Mouse (Mus musculus) urinary bladder, postnatal 4 days (tissue): ENCODE measurements around the gene Dolk.

Experiments used
- DNase-seq, 2 experiments: peaks; one replicate each; pipeline ENCODE4 v3.0.0; 2021 to 2022; ENCODE audit warnings: low spot score in 2 of 2

Dolk gene

DNA sequence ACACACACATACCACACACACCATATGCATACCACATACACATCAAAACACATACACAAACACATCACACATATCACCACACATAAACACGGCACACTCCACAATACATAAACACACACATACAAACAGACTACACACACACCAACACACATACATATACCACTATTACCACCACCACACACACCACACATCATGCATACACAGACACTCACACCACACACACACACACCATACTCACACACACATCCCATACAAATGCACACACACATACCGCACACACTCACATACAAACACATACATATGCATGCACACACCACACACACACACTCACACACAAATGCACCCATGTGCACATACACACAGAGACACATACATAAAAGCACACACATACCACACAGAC is 18.7 kb downstream of the Dolk start:
- no peak for DNase-seq

DNA sequence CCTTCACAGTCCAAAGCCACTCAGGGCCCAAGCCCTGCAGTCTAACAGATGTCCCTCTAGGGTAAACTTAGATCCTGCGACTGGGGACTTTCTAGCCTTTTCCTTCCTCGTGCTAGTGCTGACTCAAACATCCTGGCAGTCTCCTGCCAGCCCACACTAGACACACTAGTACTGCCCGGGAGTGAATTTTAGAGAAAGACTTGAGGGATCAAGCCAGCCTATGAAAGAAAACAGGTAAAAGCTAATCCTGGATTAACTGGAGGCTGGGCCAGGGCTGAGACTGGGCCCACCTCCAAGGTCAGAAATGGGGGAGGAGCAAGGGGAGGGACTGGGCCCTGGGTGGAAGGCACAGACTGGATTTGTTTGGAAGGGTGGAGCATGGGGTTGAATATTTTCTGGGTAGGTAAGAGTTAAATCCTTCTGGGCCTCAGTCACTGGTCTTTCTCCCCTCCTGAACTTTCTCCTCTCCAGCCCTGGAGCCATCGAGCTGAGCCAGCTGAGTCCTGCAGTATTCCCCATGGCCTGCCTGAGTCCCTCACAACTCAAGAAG is 19.7 kb downstream of the Dolk start:
- DNase-seq = peak; percentile 72 to 79

DNA sequence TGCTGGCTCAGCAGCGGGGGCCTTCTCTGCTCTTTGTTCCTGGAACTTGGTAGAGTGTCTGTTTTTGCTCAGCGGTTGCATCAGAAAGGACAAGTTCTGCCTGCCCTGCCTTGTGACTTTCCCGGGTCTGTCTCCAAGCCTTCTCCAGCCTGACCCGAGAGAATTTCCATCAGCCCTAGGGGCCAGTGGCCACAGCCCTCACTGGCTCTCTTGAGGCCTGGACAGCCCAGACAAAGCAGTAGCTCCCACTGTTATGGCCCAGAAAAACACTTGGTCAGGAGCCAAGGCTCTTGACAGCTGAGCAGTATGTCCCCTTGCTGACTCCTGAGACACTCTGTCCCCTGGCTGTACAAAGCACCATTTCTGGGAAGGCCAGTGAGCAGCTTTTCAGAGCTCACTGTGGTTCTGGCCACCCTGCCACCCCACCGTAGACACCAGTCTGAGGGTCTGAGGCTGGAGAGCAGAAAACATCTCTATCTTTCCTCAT is 20.3 kb downstream of the Dolk start, which contains the start of gene Phyhd1:
Gene Phyhd1, plus strand, starts transcription at position 437 of the 487 bp plus-strand sequence.
- DNase-seq = peak in 1 of 2 experiments; percentile 61

DNA sequence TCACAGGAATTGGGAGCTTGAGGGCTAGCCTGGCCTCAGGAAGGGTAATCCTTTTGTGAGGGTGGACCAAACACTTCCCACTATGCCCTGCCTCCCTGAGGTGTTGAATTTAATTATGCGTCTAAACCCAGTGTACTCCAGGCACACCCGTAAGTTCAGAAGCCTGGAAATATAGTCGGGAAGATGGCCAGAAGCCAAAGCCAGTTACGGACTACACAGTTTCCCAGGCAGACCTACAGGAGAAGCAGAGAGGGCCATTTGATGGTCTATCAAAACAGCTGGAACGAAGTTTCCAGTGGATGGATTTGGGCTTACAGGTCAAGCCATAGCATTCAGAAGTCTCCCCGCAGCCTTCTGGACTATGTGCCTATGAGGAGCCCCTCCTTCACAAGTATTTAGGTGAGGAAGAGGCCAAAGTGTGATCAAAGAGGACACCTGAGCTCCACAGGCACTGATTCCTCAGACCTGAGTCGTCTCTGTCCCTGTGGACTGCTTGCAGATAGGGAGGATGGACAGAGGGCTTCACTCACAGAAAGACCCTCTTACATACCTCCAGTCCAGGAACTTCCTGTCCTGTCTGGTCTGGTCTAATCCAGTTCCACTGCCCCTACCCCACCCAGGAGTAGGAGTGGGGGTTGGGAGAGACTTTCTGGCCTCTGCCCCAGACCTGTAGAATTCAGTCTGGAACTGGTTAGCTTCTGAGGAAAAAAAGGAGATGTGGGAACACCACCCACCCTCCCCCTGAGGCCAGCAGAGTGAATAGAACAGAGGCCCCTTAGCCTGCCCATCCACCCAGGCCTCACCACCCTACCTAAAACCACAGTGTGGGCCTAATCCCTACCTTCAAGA is 21.2 kb downstream of the Dolk start:
- no peak for DNase-seq

DNA sequence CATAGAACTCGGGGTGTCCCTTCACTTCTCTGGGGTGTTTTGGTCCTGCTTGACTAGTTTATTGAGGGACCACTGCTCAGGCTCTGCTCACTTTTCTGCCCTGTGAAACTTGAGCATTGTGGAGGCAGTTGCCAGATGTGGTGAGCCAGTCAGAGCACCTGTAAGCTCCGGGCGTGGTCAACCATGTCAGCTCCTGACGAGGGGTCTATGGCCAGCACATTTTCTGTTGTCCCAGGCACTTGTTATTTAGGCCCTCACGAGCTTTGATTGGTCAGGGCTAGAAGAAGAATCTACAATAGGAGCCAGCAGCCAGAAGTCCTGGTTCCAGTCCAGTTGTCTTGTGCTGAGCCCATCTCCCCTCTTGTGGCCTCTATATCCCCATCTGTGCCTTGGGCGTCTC is 22.3 kb downstream of the Dolk start:
- no peak for DNase-seq

DNA sequence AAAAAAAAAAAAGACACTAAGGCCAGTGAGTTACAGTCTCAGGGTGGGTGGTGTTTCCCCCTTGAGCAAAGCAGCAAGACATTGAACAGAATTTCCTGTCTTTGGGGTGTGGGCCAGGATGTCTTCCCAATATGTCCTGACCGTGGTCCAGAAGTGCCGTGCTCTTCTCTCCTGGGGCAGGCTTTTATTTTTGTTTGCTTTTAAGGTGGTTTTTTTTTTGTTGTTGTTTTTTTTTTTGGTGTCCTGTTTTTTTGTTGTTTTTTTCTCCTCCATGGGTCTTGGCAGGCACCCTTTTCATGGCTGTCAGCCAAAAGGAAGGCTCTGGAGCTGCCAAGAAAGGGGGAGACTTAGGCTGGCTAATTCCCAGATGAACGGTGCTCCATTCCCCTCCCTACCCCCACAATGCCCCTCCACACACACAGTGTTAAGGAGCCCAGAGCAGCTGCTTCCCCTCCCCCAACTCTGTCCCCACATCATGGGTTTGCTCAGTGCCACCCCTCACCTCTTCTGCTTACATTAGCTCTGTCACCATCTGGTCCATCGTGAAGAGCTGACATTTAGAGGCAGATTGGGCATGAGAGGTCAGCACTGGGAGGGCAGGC is 23.2 kb downstream of the Dolk start:
- DNase-seq = no peak

DNA sequence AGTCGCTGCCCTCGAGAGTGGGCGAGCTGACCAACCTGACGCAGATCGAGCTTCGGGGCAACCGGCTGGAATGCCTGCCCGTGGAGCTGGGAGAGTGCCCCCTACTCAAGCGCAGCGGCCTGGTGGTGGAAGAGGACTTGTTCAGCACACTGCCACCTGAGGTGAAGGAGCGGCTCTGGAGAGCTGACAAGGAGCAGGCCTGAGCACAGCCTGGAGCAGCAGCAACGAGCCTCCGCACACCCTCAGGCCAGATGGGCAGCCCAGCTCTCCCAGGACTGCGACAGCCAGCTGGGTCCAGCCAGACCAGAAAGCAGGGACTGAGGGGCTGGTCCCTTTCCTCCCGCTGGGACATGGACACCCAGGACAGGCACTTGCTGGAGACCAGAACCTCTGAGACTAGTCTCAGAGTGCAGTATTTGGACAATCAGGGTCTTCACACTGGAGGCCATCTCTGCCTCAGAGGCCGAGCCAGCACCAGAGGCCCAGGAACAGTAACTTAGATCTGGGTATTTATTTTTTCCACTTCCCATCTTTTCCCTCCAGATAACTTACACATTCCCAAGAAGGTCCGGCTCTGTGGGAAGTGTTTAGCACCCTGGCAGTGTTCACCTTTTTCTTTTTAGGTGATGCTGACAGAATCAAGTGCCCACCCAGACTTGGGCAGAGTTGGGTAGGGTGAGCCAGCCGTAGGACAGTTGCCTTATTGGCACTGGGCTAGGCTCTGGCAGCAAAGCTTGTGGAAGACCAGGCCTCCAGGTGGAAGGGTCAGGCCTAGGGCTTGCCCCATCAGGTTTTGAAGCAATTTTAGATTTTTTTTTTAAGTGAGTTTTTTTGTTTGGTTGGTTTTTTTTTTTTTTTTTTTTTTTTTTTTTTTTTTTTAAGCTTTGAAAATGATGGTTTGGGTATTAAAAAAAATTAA is 24.0 kb downstream of the Dolk start:
- no peak for DNase-seq

DNA sequence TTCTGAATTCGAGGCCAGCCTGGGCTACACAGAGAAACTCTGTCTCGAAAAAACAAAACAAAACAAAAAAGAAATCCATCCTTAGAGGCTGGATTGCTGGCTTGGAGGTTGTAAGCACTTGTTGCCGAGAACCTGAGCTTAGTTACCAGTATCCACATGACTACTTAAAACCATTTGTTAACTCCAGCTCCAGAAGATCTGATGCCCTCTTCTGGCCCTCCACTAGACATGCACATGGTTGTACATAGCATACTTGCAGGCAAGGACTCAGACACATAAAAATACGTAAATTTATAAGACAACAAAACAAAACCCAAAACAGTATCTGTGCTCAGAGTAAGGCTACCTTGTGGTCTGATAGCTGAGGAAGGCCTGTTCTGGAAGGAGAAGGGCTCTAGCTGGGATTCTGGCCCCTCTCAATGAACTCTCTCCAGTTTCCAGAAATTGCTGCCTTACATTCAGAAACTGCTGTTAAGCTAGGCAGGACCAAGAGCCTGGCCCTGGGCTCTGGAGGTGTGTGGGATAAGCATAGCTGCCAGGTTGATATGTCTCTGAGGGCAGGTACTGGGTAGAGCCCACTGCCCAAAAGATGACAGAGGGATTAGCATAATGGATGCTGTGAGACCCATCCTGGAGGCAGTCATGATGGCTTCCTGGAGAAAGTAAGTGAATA is 24.9 kb downstream of the Dolk start:
- DNase-seq = no peak

DNA sequence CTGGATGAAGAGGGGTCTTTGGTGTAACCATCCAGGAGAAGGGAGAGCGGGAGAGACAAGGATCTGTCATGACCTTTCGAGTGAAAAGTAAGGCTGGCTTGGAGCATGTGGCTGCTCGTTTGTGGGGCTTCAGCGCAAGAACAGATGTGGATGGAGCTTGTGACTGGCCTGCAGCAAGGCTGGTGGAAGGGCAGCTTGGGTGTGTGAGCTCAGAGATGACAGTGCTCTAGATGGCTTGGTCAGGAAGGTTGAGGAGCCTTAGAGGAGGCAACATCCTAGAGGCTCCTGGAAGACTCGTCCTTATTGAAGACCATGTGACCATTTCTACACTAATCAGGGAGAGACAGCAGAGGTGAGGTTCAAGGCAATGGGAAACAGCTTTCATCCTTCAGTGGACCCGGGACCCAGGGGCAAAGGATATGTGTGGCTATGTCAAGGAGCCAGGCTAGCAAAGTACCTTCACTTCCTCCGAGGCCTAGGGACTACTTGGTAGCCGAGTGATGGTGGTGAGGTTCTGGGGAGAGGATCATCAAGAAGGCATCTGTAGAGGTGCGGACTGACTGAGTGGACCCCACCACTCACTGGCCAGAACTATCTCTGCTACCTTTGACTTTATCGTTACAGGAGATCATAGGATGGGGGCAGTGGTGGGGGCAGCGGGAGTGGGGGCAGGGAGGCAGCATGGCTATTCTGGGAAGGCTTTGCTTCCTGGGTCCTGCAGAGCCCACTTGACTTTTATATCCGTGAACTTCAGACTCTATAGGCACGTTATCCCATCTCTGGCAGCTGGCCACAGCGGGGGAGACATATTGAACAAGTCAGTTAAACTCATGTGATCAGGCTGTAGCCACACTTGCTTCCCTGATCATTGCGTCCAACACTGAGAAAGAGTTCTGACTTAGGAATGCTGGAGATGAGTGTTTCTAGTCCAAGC is 26.7 kb downstream of the Dolk start:
- DNase-seq = no peak

DNA sequence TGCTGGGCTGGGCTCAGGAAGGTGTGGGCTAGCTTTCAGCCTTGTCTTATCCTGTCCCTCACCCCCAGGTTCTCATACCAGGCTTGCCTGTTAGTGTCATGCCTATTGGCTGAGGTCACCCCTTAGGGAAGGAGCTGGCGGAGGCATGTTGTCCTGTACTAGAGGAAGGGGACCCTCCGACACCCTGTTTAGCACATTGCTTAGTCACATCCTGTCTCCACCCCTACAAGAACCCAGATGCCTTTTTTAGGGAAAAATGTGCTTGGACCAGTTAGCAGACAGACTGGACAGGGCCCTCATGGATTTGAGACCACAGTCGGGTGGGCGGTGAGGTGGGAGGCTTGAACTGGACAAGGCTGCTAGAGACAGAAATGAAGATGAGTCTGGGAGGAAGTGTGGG is 27.5 kb downstream of the Dolk start:
- no peak for DNase-seq

DNA sequence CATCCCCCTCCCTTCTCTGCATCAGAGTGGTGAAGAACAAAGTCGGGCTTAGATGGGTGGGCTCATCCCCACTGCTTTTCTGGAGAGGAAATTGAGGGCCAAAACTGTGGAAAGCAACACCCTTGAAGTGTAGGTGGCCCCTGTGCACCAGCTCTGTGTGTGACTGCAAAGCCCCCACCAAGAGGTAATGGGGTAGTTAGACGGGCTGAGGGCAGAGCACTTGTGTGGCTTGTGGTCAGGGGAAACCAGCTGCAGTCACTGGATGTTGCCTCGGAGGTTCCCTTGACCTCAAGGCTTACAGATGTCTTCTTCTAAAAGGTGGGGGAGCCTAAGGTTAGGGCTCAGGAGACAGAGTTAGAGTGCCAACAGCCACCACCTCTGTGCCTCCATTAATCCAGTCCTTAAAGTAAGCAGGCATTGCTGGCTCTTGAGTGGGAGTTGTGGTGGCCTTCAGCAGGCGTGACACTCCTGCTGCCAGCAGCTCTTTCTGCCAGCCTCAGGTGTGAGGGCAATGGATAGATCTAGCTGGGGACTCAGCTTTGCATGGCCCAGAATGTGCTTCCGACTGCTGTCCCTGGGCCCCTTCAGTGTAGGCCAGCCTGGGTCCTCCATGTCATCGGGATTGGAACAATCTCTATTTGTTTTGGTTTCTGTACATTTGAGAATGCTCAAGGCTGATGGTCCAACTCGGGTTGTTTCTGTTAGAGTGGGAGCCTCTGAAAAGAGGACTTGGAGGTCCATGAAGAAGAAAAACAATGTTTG is 28.3 kb downstream of the Dolk start:
- no peak for DNase-seq

DNA sequence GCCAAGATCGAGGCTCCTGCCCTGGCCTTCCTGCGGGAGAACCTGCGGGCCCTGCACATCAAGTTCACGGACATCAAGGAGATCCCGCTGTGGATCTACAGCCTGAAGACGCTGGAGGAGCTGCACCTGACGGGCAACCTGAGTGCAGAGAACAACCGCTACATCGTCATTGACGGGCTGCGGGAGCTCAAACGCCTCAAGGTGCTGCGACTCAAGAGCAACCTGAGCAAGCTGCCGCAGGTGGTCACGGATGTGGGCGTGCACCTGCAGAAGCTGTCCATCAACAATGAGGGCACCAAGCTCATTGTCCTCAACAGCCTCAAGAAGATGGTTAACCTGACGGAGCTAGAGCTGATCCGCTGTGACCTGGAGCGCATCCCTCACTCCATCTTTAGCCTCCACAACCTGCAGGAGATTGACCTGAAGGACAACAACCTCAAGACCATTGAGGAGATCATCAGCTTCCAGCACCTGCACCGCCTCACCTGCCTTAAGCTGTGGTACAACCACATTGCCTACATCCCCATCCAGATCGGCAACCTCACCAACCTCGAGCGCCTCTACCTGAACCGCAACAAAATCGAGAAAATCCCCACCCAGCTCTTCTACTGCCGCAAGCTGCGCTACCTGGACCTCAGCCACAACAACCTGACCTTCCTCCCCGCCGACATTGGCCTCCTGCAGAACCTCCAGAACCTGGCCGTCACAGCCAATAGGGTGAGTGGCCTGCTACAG is 29.4 kb downstream of the Dolk start:
- no peak for DNase-seq

DNA sequence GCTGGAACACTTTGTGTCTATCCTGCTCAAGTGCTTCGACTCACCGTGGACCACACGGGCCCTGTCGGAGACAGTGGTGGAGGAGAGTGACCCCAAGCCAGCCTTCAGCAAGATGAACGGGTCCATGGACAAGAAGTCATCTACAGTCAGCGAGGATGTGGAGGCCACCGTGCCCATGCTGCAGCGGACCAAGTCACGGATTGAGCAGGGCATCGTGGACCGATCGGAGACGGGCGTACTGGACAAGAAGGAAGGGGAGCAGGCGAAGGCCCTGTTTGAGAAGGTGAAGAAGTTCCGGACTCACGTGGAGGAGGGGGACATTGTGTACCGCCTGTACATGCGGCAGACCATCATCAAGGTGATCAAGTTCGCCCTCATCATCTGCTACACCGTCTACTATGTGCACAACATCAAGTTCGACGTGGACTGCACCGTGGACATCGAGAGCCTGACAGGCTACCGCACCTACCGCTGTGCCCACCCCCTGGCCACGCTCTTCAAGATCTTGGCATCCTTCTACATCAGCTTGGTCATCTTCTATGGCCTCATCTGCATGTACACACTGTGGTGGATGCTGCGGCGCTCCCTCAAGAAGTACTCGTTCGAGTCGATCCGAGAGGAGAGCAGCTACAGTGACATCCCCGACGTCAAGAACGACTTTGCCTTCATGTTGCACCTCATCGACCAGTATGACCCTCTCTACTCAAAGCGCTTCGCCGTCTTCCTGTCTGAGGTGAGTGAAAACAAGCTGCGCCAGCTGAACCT is 30.3 kb downstream of the Dolk start:
- no peak for DNase-seq

DNA sequence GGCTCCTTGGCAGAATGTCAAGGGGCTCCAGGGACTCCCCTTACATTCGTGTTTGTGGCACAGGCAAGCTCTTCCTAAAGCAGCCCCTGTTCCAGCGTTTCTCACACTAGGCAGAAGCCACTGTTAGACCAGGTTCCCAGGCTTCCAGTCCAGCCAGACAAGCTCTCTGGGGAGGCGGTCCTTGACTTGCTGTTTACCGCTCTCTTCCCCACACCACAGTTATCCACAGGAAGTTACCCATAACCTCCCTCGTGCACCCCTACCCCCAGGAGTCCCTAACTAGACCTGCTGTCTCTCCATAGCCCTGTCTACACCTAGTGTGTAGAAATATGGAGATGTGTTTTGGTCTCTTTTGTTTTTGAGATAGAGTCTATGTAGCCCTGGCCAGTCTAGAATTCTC is 32.3 kb downstream of the Dolk start:
- DNase-seq = no peak

DNA sequence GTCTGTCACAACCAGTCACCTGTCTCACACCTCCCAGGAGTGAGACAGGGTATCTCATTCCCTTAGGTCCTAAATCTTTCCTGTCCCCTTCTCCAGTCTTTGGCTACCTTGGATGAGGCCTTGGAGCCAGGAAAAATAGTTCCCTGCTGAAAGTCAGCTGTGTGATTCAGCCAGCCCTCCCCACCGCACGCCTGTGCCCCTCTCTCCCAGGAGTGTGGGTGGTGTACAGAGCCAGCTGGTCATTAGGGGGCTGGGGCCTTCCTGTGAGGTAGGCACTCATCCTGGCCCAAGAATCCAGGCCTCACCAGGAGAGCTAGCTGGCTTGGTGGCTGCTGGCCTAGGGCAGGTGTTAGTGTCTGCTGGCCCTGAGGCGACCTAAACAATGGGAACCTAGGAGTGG is 33.6 kb downstream of the Dolk start:
- DNase-seq = no peak

DNA sequence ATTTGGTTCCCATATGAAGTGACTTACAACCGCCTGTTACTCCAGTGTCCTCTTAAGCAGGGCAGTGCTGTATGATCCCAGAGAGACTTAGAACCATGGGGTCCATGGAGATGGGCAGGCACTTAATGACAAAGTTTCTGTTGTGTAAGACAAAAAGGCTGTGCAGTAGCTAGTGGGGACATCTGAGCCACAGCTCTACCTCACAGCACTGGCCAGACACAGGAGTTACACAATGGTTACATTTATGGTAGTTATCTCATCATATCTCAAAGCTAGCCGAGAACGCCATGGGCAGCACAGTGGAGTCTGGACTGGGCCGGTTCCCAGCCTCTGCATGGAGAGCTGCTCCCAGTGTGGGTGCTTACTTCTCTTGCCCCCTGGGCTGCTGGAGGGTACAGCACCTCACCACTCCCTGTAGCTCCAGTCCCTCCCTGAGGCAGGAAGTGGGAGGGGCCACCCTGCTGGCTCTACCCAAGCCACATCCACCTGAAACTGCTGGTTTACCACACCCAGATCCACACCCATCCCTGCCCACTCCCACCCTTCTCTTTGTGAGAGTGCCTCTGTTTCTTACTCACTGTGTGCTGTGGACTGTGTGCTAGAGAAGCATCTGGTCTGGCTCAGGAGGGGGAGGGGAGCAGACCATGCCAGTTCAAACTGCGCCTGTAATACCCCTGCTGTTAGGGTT is 34.6 kb downstream of the Dolk start:
- peak in 1 of 2 experiments; percentile 42 for DNase-seq
